Mouse (Mus musculus) bone marrow macrophage, adult 2 months (primary cell): ENCODE measurements at regions not wholly inside any gene's neighbourhood (a gene's known extent, or its start where the extent isn't known, plus 50 kb on each side); places are given as distances from the start of the nearest gene placed in this dataset.

Source experiments
- CTCF ChIP-seq: IDR thresholded peaks from 2 replicates; pipeline ENCODE4 v1.5.1; 2012; ENCODE audit warnings: low read depth, mild to moderate bottlenecking, low read length, moderate library complexity
- POLR2A ChIP-seq: IDR thresholded peaks from 2 replicates; pipeline ENCODE4 v1.6.1; 2012; ENCODE audit warnings: mild to moderate bottlenecking, low read depth, low read length, borderline replicate concordance

DNA sequence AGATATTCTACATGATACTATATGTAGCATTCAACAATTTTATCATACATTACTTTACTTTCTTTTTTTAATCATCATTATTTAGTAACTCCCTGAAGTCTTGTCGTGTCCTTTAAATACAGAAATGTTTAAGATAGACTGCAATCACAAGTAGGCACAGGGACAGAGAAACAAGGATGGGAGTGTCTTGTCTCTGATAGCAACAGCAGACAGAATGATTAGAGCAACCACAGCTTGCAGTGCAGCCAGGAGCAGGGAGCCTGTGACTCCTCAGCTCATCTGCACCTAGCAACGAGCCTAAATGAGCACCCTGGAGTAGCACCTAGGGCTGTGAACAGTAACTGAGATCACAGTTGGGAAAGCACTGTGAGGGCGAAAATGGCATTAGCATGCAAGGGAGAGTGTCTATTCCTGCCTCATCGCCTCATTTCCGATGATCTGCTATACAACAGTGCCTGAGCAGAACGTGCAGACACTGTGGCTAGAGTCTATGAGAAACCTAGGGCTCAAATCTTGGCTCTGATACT lies 467.4 kb upstream of the Kif18a start:
- TF ChIP-seq POLR2A (no peak), CTCF (no peak)
